Mouse (Mus musculus) kidney, adult 11 months (tissue): ENCODE measurements around the gene Ssc4d.

Experiments
- DNase-seq: peaks from one replicate; pipeline ENCODE4 v3.0.0; 2022

The Ssc4d gene

DNA sequence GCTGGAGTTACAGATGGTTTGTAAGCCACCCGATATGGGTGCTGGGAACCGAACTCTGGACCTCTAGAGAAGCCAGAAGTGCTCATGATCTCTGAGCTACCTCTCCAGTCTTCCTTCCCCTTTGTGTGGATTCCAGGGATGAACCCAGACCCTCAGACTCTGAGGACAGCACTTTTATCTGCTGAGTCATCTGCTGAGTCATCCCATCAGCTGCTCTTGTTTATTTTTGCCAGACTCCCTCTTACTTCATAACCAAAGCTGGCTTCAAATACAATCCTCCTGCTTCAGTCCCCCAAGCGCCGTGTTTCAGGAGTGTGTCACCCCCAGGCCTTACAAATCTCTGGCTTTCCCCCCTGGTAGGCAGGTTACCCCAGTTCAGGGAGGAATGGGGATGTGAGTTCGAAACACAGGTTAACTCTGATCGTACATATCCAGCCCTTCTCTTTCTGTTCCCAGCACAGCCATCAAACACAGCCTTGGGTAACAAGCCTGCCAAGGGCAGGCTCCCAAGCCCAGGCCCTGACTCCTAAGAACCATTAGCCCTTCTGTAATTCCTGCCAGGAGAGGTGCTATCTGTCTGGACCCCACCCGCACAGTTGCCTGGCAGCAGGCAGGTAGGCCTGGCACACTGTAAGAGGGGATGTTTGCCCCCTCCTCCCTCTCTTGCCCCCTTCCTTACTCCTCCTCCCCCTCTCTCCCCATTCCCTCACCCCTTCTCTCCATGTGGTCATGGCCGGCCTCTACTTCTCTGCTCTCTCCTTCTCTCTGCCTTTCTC, 1.8 kb upstream of the Ssc4d start:
- DNase-seq: no peak

DNA sequence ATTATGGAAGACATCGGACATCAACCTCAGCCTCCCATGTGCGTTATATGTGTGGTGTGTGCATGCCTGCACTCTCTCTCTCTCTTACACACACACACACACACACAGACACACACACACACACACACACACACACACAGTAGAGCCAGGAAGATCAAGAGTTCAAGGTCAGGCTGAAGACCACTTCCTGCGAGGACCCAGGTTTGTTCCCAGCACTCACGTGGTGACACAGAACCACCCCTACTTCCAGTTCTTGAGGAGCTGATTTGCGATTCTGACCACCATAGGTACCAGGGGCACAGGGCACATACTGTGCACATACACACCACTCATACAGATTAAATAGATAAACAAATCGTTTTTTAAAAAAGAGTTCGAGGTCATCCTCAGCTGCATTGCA, 2.5 kb downstream of the Ssc4d start:
- DNase-seq: no peak

DNA sequence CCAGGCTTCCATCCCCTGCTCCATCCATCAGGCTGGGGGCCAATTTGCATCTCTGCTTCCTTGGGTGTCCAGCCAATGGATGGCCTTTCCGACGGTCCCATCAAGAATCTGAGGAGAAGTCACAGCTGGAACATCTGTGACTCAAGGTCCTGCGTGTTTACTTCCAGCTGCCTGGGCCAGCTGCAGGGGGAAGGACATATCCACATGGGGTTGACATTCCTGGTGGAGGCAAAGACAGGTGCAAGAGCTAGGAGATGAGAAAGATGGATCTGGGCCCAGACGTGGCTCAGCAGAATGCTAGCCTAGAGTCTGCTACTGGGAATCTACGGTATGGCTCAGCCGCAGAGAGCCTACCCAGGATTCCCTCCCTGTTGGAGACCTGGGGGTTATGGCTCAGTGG, 4.1 kb downstream of the Ssc4d start:
- no peak for DNase-seq

DNA sequence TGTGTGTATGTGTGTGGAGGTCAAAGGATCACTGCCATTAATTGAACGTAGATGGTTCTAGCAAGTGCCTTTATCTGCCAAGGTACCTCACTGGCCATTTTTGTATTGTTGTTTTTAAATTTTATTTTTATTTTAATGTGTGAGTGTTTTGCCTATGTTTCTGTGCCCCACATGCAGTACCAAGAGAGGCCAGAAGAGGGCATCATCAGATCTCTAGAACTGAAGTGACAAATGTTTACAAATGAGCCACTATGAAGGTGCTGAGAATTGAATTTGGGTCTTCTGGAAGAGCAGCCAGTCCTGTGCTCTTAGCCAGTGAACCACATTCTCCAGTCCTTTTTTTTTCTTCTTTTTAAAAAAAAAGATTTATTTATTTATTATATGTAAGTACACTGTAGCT, 5.5 kb downstream of the Ssc4d start:
- DNase-seq: no peak

DNA sequence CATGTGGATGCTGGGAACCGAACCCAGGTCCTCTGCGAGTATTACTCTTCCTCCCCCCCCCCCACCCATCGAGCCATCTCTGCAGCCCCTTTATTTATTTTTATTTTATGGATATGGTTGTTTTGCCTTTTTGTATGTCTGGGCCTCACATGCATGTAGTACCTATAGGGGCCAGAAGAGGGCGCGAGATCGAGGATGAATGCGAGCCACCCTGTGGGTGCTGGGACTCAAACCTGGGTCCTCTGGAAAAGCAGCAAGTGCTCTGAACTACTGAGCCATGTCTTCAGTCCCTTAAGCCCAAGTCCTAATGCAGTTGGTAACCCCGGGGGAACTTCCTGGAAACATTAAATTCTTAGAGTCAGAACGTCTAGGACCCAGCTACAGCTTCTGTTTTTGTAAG, 7.5 kb downstream of the Ssc4d start:
- no peak for DNase-seq

DNA sequence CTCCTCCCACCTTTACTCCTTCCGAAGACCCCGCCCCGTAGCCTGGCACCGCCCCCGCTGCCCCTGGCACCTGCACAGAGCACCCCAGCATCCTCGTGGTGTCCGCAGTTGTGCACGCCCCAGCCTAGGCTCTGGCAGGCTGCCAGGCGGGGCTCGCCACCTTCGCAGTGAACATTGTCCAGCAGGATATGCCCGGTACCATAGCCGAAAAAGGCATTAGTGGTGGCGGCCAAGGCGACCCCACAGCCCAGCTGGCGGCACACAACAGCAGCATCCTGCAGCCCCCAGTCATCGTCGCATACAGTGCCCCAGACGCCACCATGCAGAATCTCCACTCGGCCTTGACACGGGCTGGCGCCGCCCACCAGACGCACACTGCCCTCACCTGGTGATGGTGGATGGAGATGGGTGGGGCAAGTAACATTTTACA, 8.8 kb downstream of the Ssc4d start:
- peak; percentile 56 for DNase-seq

DNA sequence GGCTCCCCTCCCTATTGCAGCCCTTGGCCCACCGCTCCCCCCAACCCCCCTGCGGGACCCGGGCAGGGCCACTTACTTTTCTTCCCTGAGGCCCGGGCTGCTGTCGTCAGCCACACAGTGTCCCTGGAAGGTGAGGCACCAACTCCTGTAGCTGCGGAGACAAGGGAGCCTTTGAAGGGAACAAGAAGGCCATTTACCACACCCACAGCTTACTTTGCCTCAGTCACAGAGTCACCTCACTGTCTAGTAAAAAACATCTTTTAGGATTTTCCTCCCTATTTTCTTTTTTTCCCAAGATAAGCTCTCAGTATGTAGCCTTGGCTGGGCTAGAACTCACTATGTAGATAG, 11.1 kb downstream of the Ssc4d start:
- no peak for DNase-seq

DNA sequence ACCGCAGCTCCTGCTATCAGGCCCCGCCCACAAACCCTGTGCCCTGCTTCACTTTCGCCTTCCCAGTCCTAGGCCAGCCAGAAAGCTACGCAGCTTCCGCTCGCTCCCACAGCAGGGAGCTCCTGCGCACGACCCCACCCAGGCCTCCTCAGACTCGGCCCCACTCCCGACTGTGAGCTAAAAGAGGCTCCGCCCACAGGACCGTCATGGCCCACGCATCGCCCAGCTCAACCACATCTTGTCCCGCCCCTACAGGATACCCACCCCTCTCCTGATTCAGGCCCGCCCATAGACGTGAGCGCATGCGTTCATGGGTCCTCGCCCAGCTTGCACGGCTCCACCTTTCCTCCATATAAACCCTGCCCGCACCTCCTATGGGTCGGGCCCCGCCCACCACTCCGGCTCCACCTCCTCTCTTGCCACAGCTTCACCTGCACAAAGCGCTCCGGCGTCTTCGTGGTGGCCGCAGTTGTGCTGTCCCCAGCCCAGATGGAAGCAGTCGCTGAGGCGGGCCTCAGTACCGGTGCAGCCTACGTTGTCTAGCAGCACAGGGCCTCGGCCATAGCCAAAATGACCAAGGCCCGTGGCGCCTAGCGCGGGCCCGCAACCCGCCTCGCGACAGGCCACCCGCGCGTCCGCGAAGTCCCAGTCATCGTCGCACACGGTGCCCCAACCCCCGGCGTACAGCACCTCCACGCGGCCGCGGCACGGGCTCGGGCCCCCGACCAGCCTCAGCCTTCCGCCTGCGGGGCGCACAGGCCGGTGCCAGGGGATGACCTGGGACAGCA, 11.6 kb downstream of the Ssc4d start:
- DNase-seq: peak; percentile 100

DNA sequence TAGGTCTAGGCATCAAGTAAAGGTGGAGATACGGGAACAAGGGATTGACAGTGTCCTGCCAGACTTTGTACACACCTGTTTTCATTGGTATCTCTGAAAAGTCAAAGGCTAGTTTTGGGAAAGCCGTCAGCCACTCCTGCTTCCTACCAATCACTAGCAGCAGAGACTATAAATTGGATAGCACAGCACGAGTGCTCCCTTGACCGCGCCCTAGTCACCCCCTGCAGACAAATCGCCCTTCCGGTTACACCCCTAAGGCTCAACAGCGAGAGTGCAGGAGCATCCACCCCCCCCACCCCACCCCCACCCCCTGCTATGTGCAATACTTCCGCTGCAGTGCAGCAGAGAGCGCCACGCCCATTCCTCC, 12.2 kb downstream of the Ssc4d start:
- DNase-seq: no peak

DNA sequence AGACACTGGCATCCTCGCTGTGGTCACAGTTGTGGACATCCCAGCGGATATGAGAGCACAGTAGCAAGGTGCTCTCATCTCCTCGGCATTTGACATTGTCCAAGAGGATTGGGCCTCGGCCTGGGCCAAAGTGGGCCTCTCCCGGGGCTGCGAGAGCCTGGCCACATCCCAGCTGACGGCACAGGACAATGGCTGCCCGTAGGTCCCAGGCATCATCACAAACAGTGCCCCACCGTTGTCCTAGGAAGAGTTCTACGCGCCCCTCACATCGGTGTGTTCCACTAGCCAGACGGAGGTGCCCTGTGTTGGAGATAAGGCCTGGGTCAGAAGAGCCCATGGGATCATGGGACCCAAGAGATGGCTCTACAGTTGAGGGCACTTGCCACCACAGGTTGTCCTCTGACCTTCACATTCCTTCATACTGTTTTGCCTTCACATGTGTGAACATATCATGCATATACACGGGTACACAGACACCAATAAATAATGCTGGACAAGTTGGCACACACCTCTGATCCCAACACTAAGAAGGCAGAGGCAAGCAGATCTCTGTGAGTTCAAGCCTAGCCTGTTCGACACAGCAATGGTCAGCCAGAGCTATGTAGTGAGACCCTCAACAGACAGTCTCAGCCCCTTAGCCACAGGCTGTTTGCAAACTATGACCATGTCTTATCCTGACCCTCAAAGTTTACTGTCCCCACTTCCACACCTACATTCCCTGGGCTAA, 13.3 kb downstream of the Ssc4d start:
- DNase-seq: no peak

DNA sequence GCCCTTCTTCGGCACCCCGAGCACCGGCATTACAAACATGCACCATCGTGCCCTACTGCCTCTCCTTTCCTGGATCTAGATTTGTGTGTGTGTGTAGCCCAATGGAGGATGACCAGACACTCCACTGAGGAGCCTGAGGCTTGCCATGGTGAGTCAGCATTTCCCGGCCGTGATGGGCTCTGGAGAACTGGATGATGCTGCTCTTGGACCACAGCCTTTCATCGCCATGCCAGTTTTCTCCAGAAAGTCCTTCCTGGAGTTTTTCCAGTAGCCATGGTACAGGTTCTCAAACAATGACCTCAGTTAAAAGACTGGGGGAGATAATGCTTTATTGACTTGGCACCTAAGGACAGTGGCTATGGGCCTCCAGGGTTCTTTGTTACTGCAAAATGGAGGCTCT, 14.4 kb downstream of the Ssc4d start:
- DNase-seq: no peak

DNA sequence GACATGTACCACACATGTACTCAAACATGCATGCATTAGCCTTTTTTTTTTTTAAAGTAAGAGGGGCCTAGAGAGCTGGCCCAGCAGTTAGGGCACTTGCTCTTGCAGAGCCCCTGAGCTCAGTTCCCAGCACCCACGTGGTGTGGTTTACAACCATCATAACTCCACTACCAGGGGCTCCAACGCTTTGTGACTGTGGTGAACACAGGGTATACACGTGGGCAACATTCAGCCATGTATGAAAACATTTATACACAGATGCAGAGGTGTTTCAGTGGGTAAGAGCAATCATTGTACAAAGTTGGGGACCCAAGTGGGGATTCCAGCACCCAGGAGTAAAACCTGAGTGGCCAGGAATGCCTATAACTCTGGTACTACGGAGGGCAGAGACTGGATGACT, 16.0 kb downstream of the Ssc4d start:
- no peak for DNase-seq

DNA sequence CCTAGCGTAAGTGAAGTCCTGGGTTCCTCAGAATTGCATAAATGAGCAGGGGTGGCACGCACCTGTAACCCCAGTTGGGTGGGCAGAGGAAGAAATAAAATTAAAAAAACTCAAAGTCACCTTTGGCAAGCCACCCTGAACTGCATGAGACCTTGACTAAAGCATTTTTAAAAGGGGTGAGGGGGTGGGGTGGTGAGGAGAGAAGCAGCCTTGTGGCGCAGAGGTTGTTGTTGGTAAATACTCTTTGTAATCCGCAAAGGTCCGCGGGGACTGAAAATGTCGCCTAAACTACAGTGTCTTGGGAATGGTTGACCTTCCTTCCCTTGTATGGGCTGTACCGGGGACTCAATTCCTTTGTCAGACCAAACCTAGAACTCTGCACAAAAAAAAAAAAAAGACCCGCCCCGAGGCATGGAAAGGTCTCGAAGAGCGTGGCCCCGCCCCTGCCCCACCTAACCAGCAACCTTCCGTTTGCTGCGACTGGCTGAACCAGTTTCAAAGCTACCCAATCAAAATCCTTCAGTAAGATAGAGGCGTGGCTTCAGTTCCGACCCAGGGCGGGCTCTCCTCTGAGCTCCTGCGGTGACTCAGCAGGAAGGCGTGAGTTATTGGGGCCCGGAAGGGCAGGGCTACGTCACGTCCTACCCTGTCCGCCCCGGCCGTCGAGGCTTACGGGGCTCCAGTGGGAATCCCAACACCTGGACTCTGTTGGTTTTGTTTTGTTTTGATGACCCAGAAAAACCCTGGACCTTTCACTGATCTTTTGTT, 16.9 kb downstream of the Ssc4d start:
- DNase-seq: peak; percentile 99

DNA sequence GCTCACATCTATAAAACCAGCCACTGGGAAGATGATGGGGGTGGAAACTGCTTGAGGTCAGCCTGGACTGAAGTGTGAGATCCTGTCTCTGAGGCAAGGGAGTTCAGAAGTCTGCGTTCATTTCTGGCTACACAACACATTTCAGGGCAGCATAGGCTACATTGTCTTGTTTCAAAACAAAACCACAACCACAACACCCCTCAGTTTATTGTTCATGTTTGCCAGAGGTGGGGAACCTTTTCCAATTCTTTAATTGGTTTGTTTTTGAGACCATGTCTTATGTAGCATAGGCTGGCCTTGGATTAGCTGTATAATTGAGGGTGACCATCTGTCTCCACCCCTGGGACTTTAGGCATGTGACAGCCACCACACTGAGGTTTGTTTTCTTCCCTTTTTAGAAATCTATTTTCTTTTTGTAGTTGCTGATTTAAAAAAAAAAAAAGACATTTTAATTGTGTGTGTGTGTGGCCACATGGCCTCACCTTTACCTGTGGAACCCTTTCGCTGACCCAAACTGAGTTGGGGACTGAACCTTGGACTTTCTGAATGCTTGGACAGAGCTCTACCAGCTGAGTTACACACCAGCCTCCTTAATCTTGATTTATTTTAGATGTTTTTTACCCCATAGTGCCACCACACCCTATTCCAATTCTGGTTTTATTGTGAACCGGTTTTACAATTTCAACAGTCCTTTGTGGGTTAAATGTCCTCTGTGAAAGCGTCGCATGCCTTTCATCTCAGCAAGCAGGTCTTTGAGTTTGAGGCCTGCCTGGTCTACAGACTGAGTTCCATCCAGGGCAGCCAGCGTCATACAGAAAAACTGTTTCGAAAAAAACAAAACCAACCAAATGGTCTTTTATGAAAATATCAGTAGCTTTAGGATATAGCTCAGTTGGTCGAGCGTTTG, 17.8 kb downstream of the Ssc4d start:
- no peak for DNase-seq

DNA sequence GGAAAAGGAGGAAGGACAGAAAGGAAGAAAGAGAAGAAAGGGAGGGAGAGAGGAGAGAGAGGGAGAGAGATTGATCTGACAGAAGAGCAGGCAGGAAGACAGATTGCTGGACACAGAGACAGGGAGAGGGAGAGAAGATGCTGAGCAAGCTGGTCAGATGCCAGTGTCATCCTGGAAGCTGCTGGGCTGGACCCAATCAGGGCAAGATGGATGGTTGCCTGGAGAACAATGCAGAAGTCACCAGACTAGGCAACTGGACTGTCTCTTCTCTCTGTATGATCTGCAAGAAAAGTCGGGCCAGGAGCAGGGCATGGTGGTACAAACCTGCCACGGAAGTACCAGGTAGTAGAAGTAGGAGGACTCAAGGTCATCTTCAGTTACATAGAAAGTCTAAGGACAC, 21.5 kb downstream of the Ssc4d start:
- no peak for DNase-seq

DNA sequence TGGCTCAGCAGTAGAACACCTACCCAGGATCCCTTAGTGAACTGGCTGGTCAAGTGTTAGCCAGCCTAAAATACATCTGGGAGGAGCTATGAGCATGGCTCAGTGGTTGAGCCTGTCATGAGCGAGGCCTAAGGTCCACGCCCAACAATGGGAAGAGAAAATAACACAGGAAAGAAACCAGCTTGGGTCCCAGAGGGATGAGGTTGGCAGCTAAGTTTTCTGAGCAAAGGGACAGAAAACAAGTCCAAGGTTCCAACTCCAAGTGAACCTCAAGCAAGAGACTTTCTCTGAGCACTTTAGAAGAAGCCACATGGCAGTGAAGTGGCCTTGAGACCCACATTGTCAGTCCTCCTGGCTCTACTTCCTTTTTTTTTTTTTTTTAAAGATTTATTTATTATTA, 22.7 kb downstream of the Ssc4d start:
- DNase-seq: no peak

DNA sequence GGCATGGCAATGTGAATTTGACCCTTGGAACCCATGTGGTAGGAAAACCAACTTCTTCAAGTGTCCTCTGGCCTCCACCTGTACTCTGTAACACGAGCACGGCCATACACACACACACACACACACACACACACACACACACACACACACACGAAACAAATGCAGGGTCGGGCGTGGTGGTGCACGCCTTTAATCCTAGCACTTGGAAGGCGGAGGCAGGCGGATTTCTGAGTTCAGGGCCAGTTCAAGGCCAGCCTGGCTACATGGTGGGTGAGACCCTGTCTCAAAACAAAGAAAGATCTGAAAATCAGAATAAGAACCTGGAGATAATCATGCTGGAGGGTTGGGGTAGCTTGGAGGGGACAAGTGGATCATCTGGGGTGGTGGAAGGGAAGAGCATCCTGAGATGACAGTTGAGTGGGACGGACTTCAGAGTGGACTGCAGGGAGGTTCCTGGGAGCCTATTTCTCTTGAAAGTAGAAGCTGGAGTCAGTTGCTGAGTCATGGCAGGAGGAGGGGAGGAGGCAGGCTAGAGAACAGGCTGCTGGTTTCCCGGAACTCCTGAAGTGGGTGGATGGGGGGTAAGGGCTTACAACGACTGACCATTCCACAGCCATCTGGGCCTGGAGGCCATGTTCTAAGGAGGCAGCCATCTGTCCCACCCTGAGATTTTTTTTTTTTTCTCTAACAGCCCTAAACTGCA, 23.5 kb downstream of the Ssc4d start:
- DNase-seq: no peak

DNA sequence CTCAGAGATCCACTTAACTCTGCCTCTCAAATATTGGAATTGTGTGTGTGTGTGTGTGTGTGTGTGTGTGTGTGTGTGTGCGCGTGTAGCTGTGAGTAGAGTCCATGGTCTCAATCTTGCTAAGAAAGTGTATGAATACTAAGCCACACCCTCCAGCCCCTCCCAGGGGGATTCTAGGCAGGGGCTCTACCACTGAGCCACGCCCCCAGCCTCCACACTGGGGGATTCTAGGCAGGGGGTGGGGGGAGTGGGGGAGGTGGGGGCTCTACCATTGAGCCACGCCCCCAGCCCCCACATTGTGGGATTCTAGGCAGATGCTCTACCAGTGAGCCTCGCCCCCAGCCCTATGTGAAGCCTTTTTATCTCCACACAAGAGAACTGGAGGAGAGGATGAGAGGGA, 27.7 kb downstream of the Ssc4d start:
- DNase-seq: no peak

DNA sequence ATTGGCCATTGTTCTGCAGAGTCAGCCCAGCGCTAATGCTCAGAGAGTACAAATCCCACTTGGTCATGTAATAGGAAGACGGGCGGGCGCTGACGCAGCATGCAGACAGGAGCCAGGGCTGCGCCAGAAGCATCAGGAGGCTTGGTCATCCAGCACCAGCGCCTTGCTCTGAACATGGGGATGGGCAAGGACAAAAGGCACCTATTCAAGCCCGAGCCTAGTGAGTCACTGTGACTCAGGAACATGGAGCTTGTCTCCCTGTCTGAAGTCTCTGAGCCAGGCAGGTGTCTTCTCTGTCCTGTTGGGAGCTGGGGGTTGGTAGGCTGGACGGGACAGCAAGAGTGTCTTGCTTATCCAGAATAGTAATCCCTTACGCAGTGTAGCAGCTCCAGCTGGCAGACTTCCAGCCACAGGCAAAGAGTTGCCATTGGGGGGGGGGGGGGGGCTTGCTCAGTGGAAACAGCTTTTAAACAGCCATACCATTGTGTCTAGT, 28.4 kb downstream of the Ssc4d start:
- no peak for DNase-seq

DNA sequence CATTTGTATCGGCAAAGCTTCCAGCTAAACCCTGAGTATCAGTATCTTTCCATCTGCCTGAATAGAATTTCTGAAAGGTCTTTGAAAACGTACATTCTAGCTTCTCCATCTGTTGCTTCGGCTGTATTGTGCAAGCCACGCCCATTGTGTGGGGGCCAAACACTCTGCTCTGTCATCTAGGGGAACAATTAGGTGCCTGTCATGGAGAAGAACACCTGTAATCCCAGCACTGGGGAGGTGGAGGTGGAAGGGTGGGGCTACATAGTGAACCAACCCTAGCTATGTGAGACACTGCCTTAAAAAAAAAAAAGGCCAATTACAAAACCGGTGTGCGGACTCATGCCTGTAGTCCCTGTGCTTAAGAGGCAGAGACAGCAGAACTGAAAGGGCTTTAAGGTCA, 31.6 kb downstream of the Ssc4d start:
- DNase-seq: no peak

DNA sequence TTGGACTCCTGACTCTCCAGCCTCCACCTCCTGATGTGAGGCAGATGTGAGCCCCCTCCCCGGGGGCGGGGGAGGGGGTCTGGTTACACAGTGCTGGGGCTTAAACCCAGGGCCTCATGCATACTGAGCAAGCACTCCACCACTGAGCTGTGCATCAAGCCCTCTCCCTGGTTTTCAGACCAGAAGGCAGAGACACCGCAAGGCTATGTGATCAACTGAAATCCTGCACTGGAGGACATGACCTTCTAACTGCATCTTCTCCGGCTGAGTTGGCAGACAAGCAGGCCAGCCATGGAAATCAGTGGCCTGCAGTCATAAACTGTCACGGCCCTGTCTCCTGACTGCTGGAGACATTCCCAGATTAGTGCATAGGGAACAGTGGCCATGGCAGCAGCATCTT, 33.7 kb downstream of the Ssc4d start:
- DNase-seq: no peak
